In genomic region chr5:21188435-21188834, GRCm38 (mm10) we compare ENCODE assay signal across 16 mouse cellular contexts. TPM values are rescaled to one million over a fixed set of nuclear protein-coding genes. Genes with fewer than 3 reads are reported as not detected.
DNase-seq lines count a peak whose midpoint lies in the region; ATAC-seq and TF ChIP-seq lines count a peak whose summit lies in the region.
"Had no signal": no experiment of that assay in that cellular context is flagged by ENCODE, and none has a peak within 500 bp of the region (broad histone marks: within the 10 kb centered on the region; RNA-seq: fewer than 3 reads in every experiment).

No protein-coding gene starts in this region.

- H3K4me3 ChIP-seq in liver, embryonic 16.5 days (ENCODE audit: low read depth, low read length), result no peak overlapping the region
- H3K4me3 ChIP-seq in liver, embryonic 11.5 days (ENCODE audit: low read depth, low read length), result no peak overlapping the region
- peak overlapping the region; percentile 70 for H3K4me3 ChIP-seq in bone marrow, adult 2 months (replicated peaks; ENCODE audit: control insufficient read depth, low read depth, low read length)
- H3K4me3 ChIP-seq: erythroblast, embryonic 14.5 days; lung, embryonic 15.5 days; neural tube, embryonic 12.5 days had no signal

- no peak overlapping the region for H3K27ac ChIP-seq in liver, embryonic 16.5 days (ENCODE audit: low read length)
- no peak overlapping the region for H3K27ac ChIP-seq in liver, embryonic 11.5 days (ENCODE audit: low read depth, low read length)
- H3K27ac ChIP-seq in bone marrow, adult 2 months (ENCODE audit: control insufficient read depth, insufficient read depth, low read depth, low read length, poor library complexity), result peak overlapping the region; percentile 70
- H3K27ac ChIP-seq: lung, embryonic 15.5 days; neural tube, embryonic 12.5 days had no signal

- no peak for TF ChIP-seq CTCF in bone marrow, adult 2 months (IDR thresholded peaks at IDR 0.05; ENCODE audit: control insufficient read depth, insufficient read depth, low read length)

- H3K4me1 ChIP-seq in liver, embryonic 16.5 days (ENCODE audit: control insufficient read depth, low read depth, low read length), result peaks cover 2% of the 10 kb centered on the region; the same call in 1 of the 2 replicates
- no peaks in the 10 kb centered on the region; the same call in 1 of the 2 replicates for H3K4me1 ChIP-seq in liver, embryonic 11.5 days (replicated peaks; ENCODE audit: control insufficient read depth, insufficient read depth, low read length)
- H3K4me1 ChIP-seq in bone marrow, adult 2 months (ENCODE audit: control insufficient read depth, insufficient read depth, low read length), result peaks cover 2% of the 10 kb centered on the region; the same call in 1 of the 2 replicates

- no peak for DNase-seq in liver, embryonic 11.5 days (ENCODE audit: low spot score)
- peak; percentile 32 for DNase-seq in lung, postnatal 10 days
- no peak for DNase-seq in left cerebral cortex, postnatal 10 days (ENCODE audit: extremely low spot score in 1 of 2, low spot score in 2 of 2)
- no peak for DNase-seq in thymus, postnatal 36 days
- DNase-seq in retina, embryonic 14.5 days (ENCODE audit: low spot score), result no peak
- DNase-seq: heart, adult 11 months; heart, postnatal 14 days; kidney, adult 2 months; right cerebral cortex, postnatal 14 days; thymus, postnatal 14 days had no signal

- H3K4me2 ChIP-seq in liver, embryonic 16.5 days (ENCODE audit: low read depth, low read length), result 0 out of 2 replicates have a peak overlapping the region, but pooled peaks have one; percentile 6
- H3K4me2 ChIP-seq in liver, embryonic 11.5 days, result no peak overlapping the region; the same call in 1 of the 2 replicates
- H3K4me2 ChIP-seq: lung, embryonic 15.5 days; neural tube, embryonic 12.5 days had no signal

- no peak for TF ChIP-seq POLR2A in bone marrow, adult 2 months (IDR thresholded peaks at IDR 0.05; ENCODE audit: borderline replicate concordance, control insufficient read depth, low read depth, low read length)

- 13% methylated on average over 3 of the region's 3 CpGs for WGBS in liver, embryonic 16.5 days (ENCODE audit: insufficient replicate concordance)
- WGBS in liver, embryonic 11.5 days, result 18% methylated on average over 3 of the region's 3 CpGs
- 9% methylated on average over 3 of the region's 3 CpGs for WGBS in bone marrow, adult 2 months

- no peaks in the 10 kb centered on the region for H3K36me3 ChIP-seq in liver, embryonic 16.5 days (ENCODE audit: control insufficient read depth, insufficient read depth)
- no peaks in the 10 kb centered on the region for H3K36me3 ChIP-seq in liver, embryonic 11.5 days (ENCODE audit: control insufficient read depth, insufficient read depth, low read length)
- H3K36me3 ChIP-seq: lung, embryonic 15.5 days; neural tube, embryonic 12.5 days had no signal

- no peak overlapping the region for H3K9ac ChIP-seq in liver, embryonic 16.5 days (ENCODE audit: low read depth, low read length)
- H3K9ac ChIP-seq in liver, embryonic 11.5 days (ENCODE audit: low read depth, low read length), result no peak overlapping the region
- H3K9ac ChIP-seq: lung, embryonic 15.5 days; neural tube, embryonic 12.5 days had no signal

- no peaks in the 10 kb centered on the region for H3K27me3 ChIP-seq in liver, embryonic 16.5 days (ENCODE audit: control insufficient read depth, insufficient read depth, low read depth, low read length)
- no peaks in the 10 kb centered on the region for H3K27me3 ChIP-seq in liver, embryonic 11.5 days (replicated peaks; ENCODE audit: control insufficient read depth, insufficient read depth, low read length)
- H3K27me3 ChIP-seq: lung, embryonic 15.5 days; neural tube, embryonic 12.5 days had no signal

- intact Hi-C loops in left cerebral cortex, postnatal 10 days (cut with DNase I), result loop anchor here (10.0 kb wide), 1 partner anchor 134 kb away; the partner anchor contains the start of gene Ptpn12

- peaks cover 2% of the 10 kb centered on the region; the same call in 1 of the 2 replicates for H3K9me3 ChIP-seq in liver, embryonic 16.5 days (replicated peaks; ENCODE audit: control insufficient read depth, low read length)
- H3K9me3 ChIP-seq in liver, embryonic 11.5 days (ENCODE audit: control insufficient read depth, low read length), result peaks cover 3% of the 10 kb centered on the region; the same call in 1 of the 2 replicates
- H3K9me3 ChIP-seq: lung, embryonic 15.5 days had no signal

- ATAC-seq in liver, embryonic 16.5 days (ENCODE audit: low read depth), result peak; percentile 30; the same call in 1 of the 2 replicates
- no peak for ATAC-seq in liver, embryonic 11.5 days (replicated peaks; ENCODE audit: low FRiP score)
- peak; percentile 72 for ATAC-seq in neutrophil, adult 5-6 weeks (ENCODE audit: extremely low read depth, insufficient number of reproducible peaks, low FRiP score, poor library complexity, severe bottlenecking)

RNA-seq across cellular contexts. Expression of gene Gsap, which starts 2.4 kb away (rescaled TPM):
- polyA plus RNA-seq in liver, embryonic 16.5 days (2015; fragmentation: Nextera tagmentation; extraction: Ambion mirVana), result 2.4 and 2.5 TPM in 2 replicates
- 3.9 and 4.1 TPM in 2 replicates for polyA plus RNA-seq in liver, embryonic 11.5 days (2014; fragmentation: Nextera tagmentation; extraction: Ambion mirVana)
- polyA plus RNA-seq in bone marrow, adult 2 months (2011; ENCODE audit: insufficient read depth, insufficient read length, low replicate concordance, missing spikeins), result 9.4 and 16.2 TPM in 2 replicates
- total RNA-seq in neutrophil, adult 5-6 weeks (2017), result 72.9 and 74.7 TPM in 2 replicates
- 1 to 10 TPM; 4.7 to 5.1 TPM for total RNA-seq in left cerebral cortex, postnatal 10 days (2021)
